Mouse (Mus musculus) MEL (cell line): ENCODE measurements around the gene Prkar1b. TPM values are rescaled to one million over a fixed set of nuclear protein-coding genes. Genes with fewer than 3 reads are reported as not detected.

ENCODE experiments used
- DNase-seq: peaks from one replicate; pipeline ENCODE4 v3.0.0; 2011; ENCODE audit warnings: low read depth, low spot score
- H3K27ac ChIP-seq: 2 replicates; pipeline ENCODE4 v1.5.1; 2012; ENCODE audit warnings: low read depth, mild to moderate bottlenecking, control low read depth, low read length, moderate library complexity; ENCODE audit not compliant: control insufficient read depth
- H3K27me3 ChIP-seq, 2 experiments: fragments of 150-350 bp in 1 of 2; sonication (generic) in 1 of 2; 2 replicates each; pipeline ENCODE4 v1.6.1; 2012; ENCODE audit warnings: low read length in 2 of 2, mild to moderate bottlenecking in 2 of 2, improper control_type of control experiment in 1 of 2, moderate library complexity in 1 of 2; ENCODE audit not compliant: insufficient read depth in 2 of 2, control insufficient read depth in 1 of 2
- H3K36me3 ChIP-seq, 2 experiments: 2 replicates each; pipeline ENCODE4 v1.6.1; 2012 to 2014; ENCODE audit warnings: low read length in 2 of 2, improper control_type of control experiment in 1 of 2, inconsistent platforms in 1 of 2, mild to moderate bottlenecking in 1 of 2; ENCODE audit not compliant: insufficient read depth in 2 of 2, control insufficient read depth in 1 of 2
- H3K4me1 ChIP-seq, 2 experiments: fragments of 150-350 bp in 1 of 2; sonication (generic) in 1 of 2; 2 replicates each; pipeline ENCODE4 v1.6.1; 2012; ENCODE audit warnings: low read length in 2 of 2, improper control_type of control experiment in 1 of 2, mild to moderate bottlenecking in 1 of 2; ENCODE audit not compliant: insufficient read depth in 2 of 2, control insufficient read depth in 1 of 2
- H3K4me3 ChIP-seq, 2 experiments: fragments of 150-350 bp in 1 of 2; sonication (generic) in 1 of 2; 2 replicates each; pipeline ENCODE4 v1.5.1; 2012; ENCODE audit warnings: low read depth in 2 of 2, low read length in 2 of 2, mild to moderate bottlenecking in 2 of 2, moderate library complexity in 2 of 2, control low read depth in 1 of 2, improper control_type of control experiment in 1 of 2; ENCODE audit not compliant: control insufficient read depth in 1 of 2, insufficient read depth in 1 of 2
- H3K79me2 ChIP-seq: 2 replicates; pipeline ENCODE4 v1.6.1; 2012; ENCODE audit warnings: mild to moderate bottlenecking, low read length, moderate library complexity; ENCODE audit not compliant: control insufficient read depth, poor library complexity, insufficient read depth
- H3K9ac ChIP-seq: 2 replicates; pipeline ENCODE4 v1.6.1; 2012; ENCODE audit warnings: low read depth, mild to moderate bottlenecking, control low read depth, low read length, moderate library complexity; ENCODE audit not compliant: control insufficient read depth, poor library complexity, severe bottlenecking
- H3K9me3 ChIP-seq: fragments of 150-350 bp; sonication (generic); replicated peaks from 2 replicates; pipeline ENCODE4 v1.6.1; 2012; ENCODE audit warnings: mild to moderate bottlenecking, low read length, improper control_type of control experiment, moderate library complexity; ENCODE audit not compliant: insufficient read depth
- GATA1 ChIP-seq: IDR thresholded peaks from 2 replicates; pipeline ENCODE4 v1.6.1; 2011; ENCODE audit warnings: low read depth, low read length, improper control_type of control experiment
- MAFK ChIP-seq: IDR thresholded peaks from 2 replicates; pipeline ENCODE4 v1.6.1; 2011; ENCODE audit warnings: low read depth, mild to moderate bottlenecking, low read length, improper control_type of control experiment, borderline replicate concordance
- MEF2A ChIP-seq: IDR thresholded peaks from 2 replicates; pipeline ENCODE4 v1.6.1; 2014; ENCODE audit warnings: low read depth, mild to moderate bottlenecking, inconsistent platforms, low read length, improper control_type of control experiment; ENCODE audit not compliant: poor library complexity, insufficient replicate concordance, severe bottlenecking; ENCODE audit errors: extremely low read depth
- MYC ChIP-seq: IDR thresholded peaks from 2 replicates; pipeline ENCODE4 v1.6.1; 2011; ENCODE audit warnings: low read depth, mild to moderate bottlenecking, low read length, improper control_type of control experiment, moderate library complexity
- NRF1 ChIP-seq: IDR thresholded peaks from 2 replicates; pipeline ENCODE4 v1.6.1; 2014; ENCODE audit warnings: low read depth, mild to moderate bottlenecking, inconsistent platforms, low read length, improper control_type of control experiment, moderate library complexity; ENCODE audit not compliant: poor library complexity, insufficient read depth, severe bottlenecking
- POLR2A ChIP-seq, 2 experiments: IDR thresholded peaks; 2 replicates each; pipeline ENCODE4 v1.6.1; 2011 to 2012; ENCODE audit warnings: low read length in 2 of 2, mild to moderate bottlenecking in 2 of 2, control low read depth in 1 of 2, improper control_type of control experiment in 1 of 2, low read depth in 1 of 2, moderate library complexity in 1 of 2; ENCODE audit not compliant: control insufficient read depth in 1 of 2, insufficient read depth in 1 of 2, poor library complexity in 1 of 2
- POLR2AphosphoS5 ChIP-seq: IDR thresholded peaks from 2 replicates; pipeline ENCODE4 v1.6.1; 2012; ENCODE audit warnings: low read depth, borderline replicate concordance, mild to moderate bottlenecking, inconsistent platforms, low read length, moderate library complexity, mixed read lengths
- TAL1 ChIP-seq: IDR thresholded peaks from 2 replicates; pipeline ENCODE4 v1.6.1; 2012; ENCODE audit warnings: mild to moderate bottlenecking, inconsistent platforms, low read length, moderate library complexity, mixed read lengths
- UBTF ChIP-seq: IDR thresholded peaks from 2 replicates; pipeline ENCODE4 v1.6.1; 2012; ENCODE audit warnings: low read depth, mild to moderate bottlenecking, inconsistent platforms, low read length, improper control_type of control experiment, moderate library complexity, borderline replicate concordance; ENCODE audit not compliant: insufficient read depth
- ZKSCAN1 ChIP-seq: IDR thresholded peaks from 2 replicates; pipeline ENCODE4 v1.6.1; 2012; ENCODE audit warnings: low read depth, mild to moderate bottlenecking, inconsistent platforms, low read length, improper control_type of control experiment, moderate library complexity
- ZMIZ1 ChIP-seq: IDR thresholded peaks from 2 replicates; pipeline ENCODE4 v1.6.1; 2012; ENCODE audit warnings: low read depth, mild to moderate bottlenecking, inconsistent platforms, low read length, improper control_type of control experiment, moderate library complexity
- polyA plus RNA-seq, 2 experiments: library from polyadenylated mRNA; stranded (reverse) in 1 of 2; unstranded in 1 of 2; fragments of >175 nt in 1 of 2; fragments of >200 nt in 1 of 2; gene quantifications; 2 replicates each; pipeline versions ENCODE4 v1.2.1 to v1.2.4; 2012; ENCODE audit warnings: low replicate concordance in 2 of 2, low read depth in 1 of 2; ENCODE audit not compliant: insufficient read length in 2 of 2, insufficient read depth in 1 of 2, missing spikeins in 1 of 2
- total RNA-seq: library from RNA; depleted of rRNA; stranded (reverse); fragments of 300-350 nt; gene quantifications from 2 replicates; pipeline ENCODE4 v1.2.3, GENCODE M21; 2012

Gene Prkar1b
- total and polyA plus RNA-seq, 3 experiments: not detected

DNA sequence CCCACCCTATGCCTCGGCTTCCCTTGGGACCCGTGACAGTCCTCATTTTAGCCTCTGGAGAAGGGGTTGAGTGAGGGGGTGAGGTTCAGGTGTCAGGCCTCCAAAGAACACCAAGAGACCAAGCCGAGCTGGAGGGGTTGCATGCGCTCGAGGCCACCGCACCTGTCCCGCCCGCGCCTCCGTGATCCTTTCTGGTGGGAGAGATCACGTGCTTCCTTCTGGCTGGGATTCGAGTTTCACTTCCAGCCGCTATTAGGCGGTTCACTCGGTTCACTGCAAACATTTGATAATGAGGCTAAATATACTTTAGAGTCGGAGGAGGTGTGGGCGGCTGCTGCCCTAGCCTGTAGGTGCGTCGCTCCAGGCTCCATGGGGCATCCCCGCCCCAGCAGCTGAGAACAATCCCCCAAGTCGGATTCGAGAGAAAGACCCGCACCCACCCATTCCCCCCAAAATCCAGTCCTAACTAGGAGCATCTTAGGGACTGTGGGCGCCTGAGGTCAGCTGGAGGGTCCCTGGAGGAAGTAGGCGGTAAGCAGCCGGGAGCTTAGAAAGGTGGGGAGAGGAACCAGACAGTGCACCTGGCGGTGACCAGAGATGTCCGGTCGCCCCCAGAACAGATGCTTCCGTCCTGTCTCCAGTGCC is 151.7 kb downstream of the Prkar1b start:
- no peaks in the 10 kb centered on the region for H3K9me3 ChIP-seq
- H3K27ac ChIP-seq: no peak overlapping the region
- H3K4me1 ChIP-seq: no peaks in the 10 kb centered on the region
- no peak overlapping the region for H3K4me3 ChIP-seq
- TF ChIP-seq MAFK (no peak), MYC (no peak), POLR2AphosphoS5 (no peak)
- H3K27me3 ChIP-seq: no peaks in the 10 kb centered on the region; a peak in 1 of 4 replicates
- no peaks in the 10 kb centered on the region for H3K79me2 ChIP-seq
- no peak overlapping the region for H3K9ac ChIP-seq
- no peak for DNase-seq
- no peaks in the 10 kb centered on the region for H3K36me3 ChIP-seq

DNA sequence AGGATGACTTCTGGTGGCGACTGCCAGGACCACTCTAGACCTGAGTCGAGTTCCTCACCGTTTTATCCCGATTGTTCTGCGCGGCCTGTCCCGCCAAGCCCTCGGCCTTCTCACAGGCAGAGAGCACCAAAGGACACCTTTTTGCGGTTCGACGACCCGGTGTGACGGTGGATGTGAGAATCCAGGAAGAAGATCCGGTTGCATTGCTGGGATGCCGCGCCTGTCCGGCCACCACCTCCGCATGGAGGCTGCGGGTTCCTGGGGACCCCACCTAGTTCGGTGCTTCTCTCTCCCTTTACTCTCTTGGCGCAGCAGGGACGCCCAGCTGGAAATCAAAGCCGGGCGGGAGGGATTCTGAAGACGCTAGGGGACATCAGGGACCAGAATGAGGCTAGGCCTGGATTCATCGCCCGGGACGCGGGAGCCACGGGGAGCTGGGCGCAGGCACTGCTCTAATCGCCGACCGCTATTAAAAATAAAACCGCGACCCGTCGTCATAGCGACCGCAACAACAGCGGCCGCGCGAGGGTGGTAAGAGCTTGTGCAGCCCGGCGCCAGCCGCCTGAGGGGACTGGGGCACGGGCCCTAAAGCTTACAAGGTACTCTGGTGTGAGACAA is 152.5 kb downstream of the Prkar1b start, which contains the start of gene Pdgfa:
Pdgfa (minus strand) TSS at position 200 of the 618 bp plus-strand sequence.
- no peaks in the 10 kb centered on the region for H3K9me3 ChIP-seq
- DNase-seq: no peak
- no peaks in the 10 kb centered on the region for H3K4me1 ChIP-seq
- no peak within 1 kb of the TSS for H3K27ac ChIP-seq
- H3K36me3 ChIP-seq: no peaks in the 10 kb centered on the region
- no peak within 1 kb of the TSS for H3K4me3 ChIP-seq
- no peak within 1 kb of the TSS for H3K9ac ChIP-seq
- no peaks in the 10 kb centered on the region for H3K79me2 ChIP-seq
- TF ChIP-seq GATA1: no peak
- no peaks in the 10 kb centered on the region; a peak in 1 of 4 replicates for H3K27me3 ChIP-seq

- DNase-seq: no peak
- Histone ChIP-seq H3K27ac (no peak overlapping the region), H3K4me1 (no peaks in the 10 kb centered on the region), H3K9ac (no peak overlapping the region), H3K79me2 (no peaks in the 10 kb centered on the region), H3K36me3 (no peaks in the 10 kb centered on the region), H3K27me3 (no peaks in the 10 kb centered on the region; a peak in 1 of 4 replicates), H3K4me3 (no peak overlapping the region), H3K9me3 (no peaks in the 10 kb centered on the region)
- TF ChIP-seq ZKSCAN1: no peak
- TF ChIP-seq NRF1: no peak
- TF ChIP-seq MYC: no peak
- TF ChIP-seq POLR2A (IDR thresholded peaks at IDR 0.05; ENCODE audit: control insufficient read depth in 1 of 2, insufficient read depth in 1 of 2, low read depth in 1 of 2, low read length in 2 of 2, poor library complexity in 1 of 2): no peak
- TF ChIP-seq MAFK: no peak
- TF ChIP-seq UBTF: no peak
- TF ChIP-seq TAL1: no peak
- no peak for TF ChIP-seq ZMIZ1
- no peak for TF ChIP-seq MEF2A
Measured at GRCm38 (mm10) chr5:138996322-138997073, 153.3 kb downstream of the Prkar1b start.
